Mouse (Mus musculus) kidney, postnatal 10 days (tissue): Measurements from ENCODE around the gene Stambpl1.

ENCODE experiments used
- DNase-seq: peaks from one replicate; pipeline ENCODE4 v3.0.0; 2021; ENCODE audit warnings: mixed read lengths

Gene Stambpl1

GRCm38 (mm10) chr19:34241247-34241915 is 49.4 kb downstream of the Stambpl1 start:
- DNase-seq = no peak

GRCm38 (mm10) chr19:34242925-34243324 is 50.9 kb downstream of the Stambpl1 start:
- no peak for DNase-seq

GRCm38 (mm10) chr19:34244056-34244455 is 52.0 kb downstream of the Stambpl1 start:
- peak; percentile 71 for DNase-seq

- DNase-seq = no peak
These were observed 56.5 kb downstream of the Stambpl1 start for GRCm38 (mm10) chr19:34248558-34248957.

GRCm38 (mm10) chr19:34250621-34251020 is 58.6 kb downstream of the Stambpl1 start:
- DNase-seq = no peak

- DNase-seq = no peak
These were observed 59.9 kb downstream of the Stambpl1 start for GRCm38 (mm10) chr19:34251900-34252299.

GRCm38 (mm10) chr19:34252450-34252849 is 60.4 kb downstream of the Stambpl1 start:
- DNase-seq = peak; percentile 20

GRCm38 (mm10) chr19:34254101-34254879 is 62.3 kb downstream of the Stambpl1 start:
- peak; percentile 46 for DNase-seq

- peak; percentile 76 for DNase-seq
These were observed 63.1 kb downstream of the Stambpl1 start, which contains the start of gene Acta2 for GRCm38 (mm10) chr19:34254880-34255681. Gene Acta2 (minus strand): TSS chr19:34255590.

GRCm38 (mm10) chr19:34256149-34256548 is 64.1 kb downstream of the Stambpl1 start:
- DNase-seq = no peak

GRCm38 (mm10) chr19:34256936-34257335 is 64.9 kb downstream of the Stambpl1 start:
- DNase-seq = no peak

- no peak for DNase-seq
These were observed 70.4 kb downstream of the Stambpl1 start for GRCm38 (mm10) chr19:34262273-34262974.

- peak; percentile 13 for DNase-seq
These were observed 73.7 kb downstream of the Stambpl1 start for GRCm38 (mm10) chr19:34265604-34266193.

GRCm38 (mm10) chr19:34268991-34269390 is 77.0 kb downstream of the Stambpl1 start:
- DNase-seq = no peak

- no peak for DNase-seq
These were observed 78.2 kb downstream of the Stambpl1 start for GRCm38 (mm10) chr19:34270106-34270726.

- DNase-seq = no peak
These were observed 78.9 kb downstream of the Stambpl1 start for GRCm38 (mm10) chr19:34270824-34271464.

- DNase-seq = no peak
These were observed 81.0 kb downstream of the Stambpl1 start for GRCm38 (mm10) chr19:34273073-34273472.

- DNase-seq = no peak
These were observed 86.0 kb downstream of the Stambpl1 start for GRCm38 (mm10) chr19:34278078-34278477.

GRCm38 (mm10) chr19:34283614-34284013 is 91.6 kb downstream of the Stambpl1 start:
- DNase-seq = no peak

GRCm38 (mm10) chr19:34284383-34284782 is 92.4 kb downstream of the Stambpl1 start:
- no peak for DNase-seq

GRCm38 (mm10) chr19:34284826-34285225 is 92.8 kb downstream of the Stambpl1 start:
- no peak for DNase-seq
